Mouse (Mus musculus): ENCODE measurements around the gene Hist2h2aa1. TPM values are rescaled to one million over a fixed set of nuclear protein-coding genes. Genes with fewer than 3 reads are reported as not detected.
"Not testable (repeated sequence)": the region's sequence is repeated elsewhere in the genome, so short reads cannot be mapped to it uniquely, and the experiment has no call there.

Hist2h2aa1 gene
- polyA plus RNA-seq, 1 experiment from 2014 or later: 21.5 TPM

DNA sequence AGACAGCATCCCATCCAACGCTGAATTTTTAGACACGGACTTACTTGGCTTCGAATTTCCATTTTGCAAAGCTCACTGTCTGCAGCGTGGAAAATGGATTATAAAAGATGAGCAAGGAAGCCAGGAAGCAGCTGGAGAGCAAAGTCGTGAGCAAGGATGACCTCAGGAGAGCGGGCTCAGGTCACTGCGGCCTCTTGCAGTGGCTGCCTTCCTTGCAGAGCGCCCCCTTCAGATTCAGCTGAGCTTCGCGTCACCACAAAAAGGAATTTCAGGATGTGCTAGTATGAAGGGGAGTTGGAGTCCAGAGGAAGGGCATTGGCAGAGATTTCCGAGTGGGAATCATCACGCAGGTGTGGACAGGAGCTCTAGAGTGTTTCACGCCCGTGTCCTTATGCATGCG is 36.1 kb upstream of the Hist2h2aa1 start:
- no peak overlapping the region for H3K9ac ChIP-seq (ENCODE audit: low read length)
- no peaks in the 10 kb centered on the region for H3K27me3 ChIP-seq (ENCODE audit: control insufficient read depth, insufficient read depth, low read depth, low read length)
- no peak for ATAC-seq (ENCODE audit: low read depth)
- no peaks in the 10 kb centered on the region for H3K4me1 ChIP-seq (replicated peaks; ENCODE audit: control insufficient read depth, insufficient read depth, low read length)
- H3K27ac ChIP-seq (ENCODE audit: low read length): no peak overlapping the region
- no peaks in the 10 kb centered on the region for H3K9me3 ChIP-seq (ENCODE audit: control insufficient read depth, low read length)
- no peak overlapping the region for H3K4me2 ChIP-seq (ENCODE audit: low read depth, low read length)
- no peaks in the 10 kb centered on the region for H3K36me3 ChIP-seq (ENCODE audit: control insufficient read depth, insufficient read depth, low read length)
- WGBS: 20% methylated on average over 15 of the region's 15 CpGs
- no peak overlapping the region for H3K4me3 ChIP-seq (ENCODE audit: low read length)

DNA sequence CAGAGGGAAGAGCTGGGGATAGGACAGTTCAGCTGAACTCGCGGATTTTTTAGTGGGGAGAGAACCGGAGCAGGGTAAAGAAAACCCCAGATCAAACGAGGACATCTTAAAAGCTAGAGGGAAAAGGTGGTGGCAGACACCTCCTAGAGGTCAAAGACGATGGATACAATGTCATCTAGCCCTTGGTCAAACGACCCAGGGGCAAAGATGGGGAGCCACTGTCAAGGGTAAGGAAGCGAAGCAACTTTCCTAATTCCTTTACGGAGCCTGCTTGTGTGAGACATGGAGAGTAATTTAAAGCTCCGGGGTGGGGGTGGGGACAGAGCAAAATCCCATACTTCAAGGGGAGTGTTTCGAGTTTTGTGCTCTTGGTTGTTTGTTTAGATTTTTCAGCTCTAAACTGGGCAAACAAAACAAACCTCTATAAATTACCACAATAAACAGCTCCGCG is 26.1 kb upstream of the Hist2h2aa1 start:
- Histone ChIP-seq H3K9ac (ENCODE audit: low read length) (peak overlapping the region; percentile 62), H3K27ac (ENCODE audit: low read length) (peak overlapping the region; percentile 99), H3K4me2 (ENCODE audit: low read depth, low read length) (peak overlapping the region; percentile 78), H3K36me3 (ENCODE audit: control insufficient read depth, insufficient read depth, low read length) (no peaks in the 10 kb centered on the region), H3K4me1 (replicated peaks; ENCODE audit: control insufficient read depth, insufficient read depth, low read length) (peaks cover 20% of the 10 kb centered on the region), H3K27me3 (ENCODE audit: control insufficient read depth, insufficient read depth, low read depth, low read length) (no peaks in the 10 kb centered on the region), H3K9me3 (ENCODE audit: control insufficient read depth, low read length) (no peaks in the 10 kb centered on the region), H3K4me3 (ENCODE audit: low read length) (peak overlapping the region; percentile 74)
- WGBS: 0% methylated on average over 12 of the region's 12 CpGs
- ATAC-seq (ENCODE audit: low read depth): peak; percentile 21; the same call in 1 of the 2 replicates

DNA sequence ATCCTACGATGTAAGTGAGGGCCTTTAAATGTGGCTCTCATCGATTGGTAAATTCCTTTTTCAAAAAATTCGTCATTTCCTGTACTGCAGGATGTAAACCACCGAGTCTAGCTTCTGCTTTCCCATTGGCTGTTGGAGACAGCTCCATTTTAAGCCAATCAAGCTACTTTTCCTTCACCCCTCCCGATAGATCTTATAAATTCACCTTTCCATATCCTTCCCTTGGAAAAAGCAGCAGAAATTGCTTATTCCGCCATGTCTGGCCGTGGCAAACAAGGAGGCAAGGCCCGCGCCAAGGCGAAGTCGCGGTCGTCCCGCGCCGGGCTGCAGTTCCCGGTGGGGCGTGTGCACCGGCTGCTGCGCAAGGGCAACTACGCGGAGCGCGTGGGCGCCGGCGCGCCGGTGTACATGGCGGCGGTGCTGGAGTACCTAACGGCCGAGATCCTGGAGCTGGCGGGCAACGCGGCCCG is 25.6 kb upstream of the Hist2h2aa1 start, which contains the start of the genes Bola1 and Hist2h2ab:
TSS of gene Bola1 (minus strand) at position 49 of the 470 bp plus-strand sequence.
TSS of gene Hist2h2ab (plus strand) at position 205 of the 470 bp plus-strand sequence.
- ATAC-seq (ENCODE audit: low read depth): peak; percentile 82
- Histone ChIP-seq H3K9me3 (ENCODE audit: control insufficient read depth, low read length) (no peaks in the 10 kb centered on the region), H3K36me3 (ENCODE audit: control insufficient read depth, insufficient read depth, low read length) (no peaks in the 10 kb centered on the region), H3K4me2 (ENCODE audit: low read depth, low read length) (peak within 1 kb of the TSS; percentile 78), H3K4me1 (replicated peaks; ENCODE audit: control insufficient read depth, insufficient read depth, low read length) (peaks cover 20% of the 10 kb centered on the region), H3K27ac (ENCODE audit: low read length) (peak within 1 kb of the TSS; percentile 99), H3K9ac (ENCODE audit: low read length) (peak within 1 kb of the TSS; percentile 87), H3K27me3 (ENCODE audit: control insufficient read depth, insufficient read depth, low read depth, low read length) (no peaks in the 10 kb centered on the region), H3K4me3 (ENCODE audit: low read length) (peak within 1 kb of the TSS; percentile 74)
- WGBS: under 1% methylated on average over 37 of the region's 37 CpGs

GRCm38 (mm10) chr3:96220131-96220764 is 25.0 kb upstream of the Hist2h2aa1 start:
- H3K9me3 ChIP-seq (ENCODE audit: control insufficient read depth, low read length); H3K36me3 ChIP-seq (ENCODE audit: control insufficient read depth, insufficient read depth, low read length); H3K27me3 ChIP-seq (ENCODE audit: control insufficient read depth, insufficient read depth, low read depth, low read length): not testable (repeated sequence)
- Histone ChIP-seq H3K4me1 (replicated peaks; ENCODE audit: control insufficient read depth, insufficient read depth, low read length) (peaks cover 20% of the 10 kb centered on the region), H3K9ac (ENCODE audit: low read length) (peak overlapping the region; percentile 87), H3K27ac (ENCODE audit: low read length) (peak overlapping the region; percentile 99), H3K4me2 (ENCODE audit: low read depth, low read length) (peak overlapping the region; percentile 78), H3K4me3 (ENCODE audit: low read length) (peak overlapping the region; percentile 74)
- ATAC-seq (ENCODE audit: low read depth): peak; percentile 7
- 0% methylated on average over 26 of the region's 47 CpGs for WGBS

DNA sequence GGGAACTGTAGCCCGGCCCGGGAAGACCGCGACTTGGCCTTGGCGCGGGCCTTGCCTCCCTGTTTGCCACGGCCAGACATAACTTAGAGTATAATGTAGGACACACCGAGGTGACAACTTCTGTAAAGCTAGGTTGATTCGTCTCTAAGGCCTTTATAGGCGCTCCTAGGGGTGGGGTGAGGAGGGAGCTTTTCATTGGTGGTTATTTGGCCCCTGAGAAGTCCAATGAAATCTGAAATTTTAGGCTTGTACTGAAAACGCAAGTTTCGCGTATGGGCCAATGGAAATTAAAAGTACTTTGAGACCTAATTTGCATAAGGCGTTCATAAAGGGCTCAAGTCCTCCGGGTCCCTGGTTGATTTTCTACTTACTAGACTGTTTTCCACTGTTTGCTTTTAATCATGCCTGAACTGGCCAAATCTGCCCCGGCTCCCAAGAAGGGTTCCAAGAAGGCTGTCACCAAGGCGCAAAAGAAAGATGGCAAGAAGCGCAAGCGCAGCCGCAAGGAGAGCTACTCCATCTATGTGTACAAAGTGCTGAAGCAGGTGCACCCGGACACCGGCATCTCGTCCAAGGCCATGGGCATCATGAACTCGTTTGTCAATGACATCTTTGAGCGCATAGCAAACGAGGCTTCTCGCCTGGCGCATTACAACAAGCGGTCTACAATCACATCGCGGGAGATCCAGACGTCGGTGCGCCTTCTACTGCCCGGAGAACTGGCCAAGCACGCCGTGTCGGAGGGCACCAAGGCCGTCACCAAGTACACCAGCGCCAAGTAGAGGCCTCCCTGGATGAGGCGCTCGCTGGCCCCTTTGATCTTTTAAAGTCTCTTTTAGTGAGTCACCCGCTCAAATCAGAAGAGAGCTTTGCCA is 24.3 kb upstream of the Hist2h2aa1 start, which contains the start of the genes Hist2h2ac and Hist2h2be:
TSS of gene Hist2h2ac (minus strand) at position 116 of the 875 bp plus-strand sequence.
TSS of gene Hist2h2be (plus strand) at position 355 of the 875 bp plus-strand sequence.
- ATAC-seq (ENCODE audit: low read depth): peak; percentile 94
- WGBS: under 1% methylated on average over 43 of the region's 43 CpGs
- Histone ChIP-seq H3K27me3 (ENCODE audit: control insufficient read depth, insufficient read depth, low read depth, low read length) (no peaks in the 10 kb centered on the region), H3K27ac (ENCODE audit: low read length) (peak within 1 kb of the TSS; percentile 99), H3K4me3 (ENCODE audit: low read length) (peak within 1 kb of the TSS; percentile 74), H3K9ac (ENCODE audit: low read length) (peak within 1 kb of the TSS; percentile 87), H3K4me2 (ENCODE audit: low read depth, low read length) (peak within 1 kb of the TSS; percentile 78), H3K4me1 (replicated peaks; ENCODE audit: control insufficient read depth, insufficient read depth, low read length) (peaks cover 20% of the 10 kb centered on the region), H3K36me3 (ENCODE audit: control insufficient read depth, insufficient read depth, low read length) (no peaks in the 10 kb centered on the region), H3K9me3 (ENCODE audit: control insufficient read depth, low read length) (no peaks in the 10 kb centered on the region)

GRCm38 (mm10) chr3:96221640-96222038 is 23.7 kb upstream of the Hist2h2aa1 start:
- Histone ChIP-seq H3K4me3 (ENCODE audit: low read length) (peak overlapping the region; percentile 74), H3K36me3 (ENCODE audit: control insufficient read depth, insufficient read depth, low read length) (no peaks in the 10 kb centered on the region), H3K4me1 (replicated peaks; ENCODE audit: control insufficient read depth, insufficient read depth, low read length) (peaks cover 20% of the 10 kb centered on the region), H3K27me3 (ENCODE audit: control insufficient read depth, insufficient read depth, low read depth, low read length) (no peaks in the 10 kb centered on the region), H3K27ac (ENCODE audit: low read length) (peak overlapping the region; percentile 99), H3K4me2 (ENCODE audit: low read depth, low read length) (peak overlapping the region; percentile 78), H3K9me3 (ENCODE audit: control insufficient read depth, low read length) (no peaks in the 10 kb centered on the region), H3K9ac (ENCODE audit: low read length) (peak overlapping the region; percentile 87)
- ATAC-seq (ENCODE audit: low read depth): no peak
- WGBS: 20% methylated on average over 9 of the region's 9 CpGs

GRCm38 (mm10) chr3:96222774-96223173 is 22.5 kb upstream of the Hist2h2aa1 start:
- no peak overlapping the region for H3K27ac ChIP-seq (ENCODE audit: low read length)
- H3K9ac ChIP-seq (ENCODE audit: low read length): no peak overlapping the region
- peaks cover 22% of the 10 kb centered on the region for H3K4me1 ChIP-seq (replicated peaks; ENCODE audit: control insufficient read depth, insufficient read depth, low read length)

DNA sequence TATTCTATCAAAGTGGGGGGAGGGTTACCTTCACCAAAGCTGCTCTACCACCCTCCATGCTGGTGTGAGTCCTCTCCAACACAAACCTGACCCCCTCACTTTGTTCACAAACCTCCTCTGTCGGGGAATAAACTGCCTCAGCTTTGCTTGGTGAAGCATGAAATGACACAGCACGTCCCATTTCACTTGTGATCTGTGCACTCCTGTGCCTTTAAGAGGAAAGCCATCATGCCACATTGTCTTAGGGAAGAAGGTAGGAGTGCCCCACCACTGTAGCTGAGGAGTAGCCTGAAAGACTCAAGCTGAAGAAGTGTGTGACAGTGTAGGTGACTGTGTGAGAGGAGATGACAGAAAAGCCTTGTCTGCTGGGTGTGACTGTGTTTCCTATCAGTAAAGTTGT is 19.9 kb upstream of the Hist2h2aa1 start:
- Histone ChIP-seq H3K4me2 (ENCODE audit: low read depth, low read length) (no peak overlapping the region), H3K9me3 (ENCODE audit: control insufficient read depth, low read length) (no peaks in the 10 kb centered on the region), H3K36me3 (ENCODE audit: control insufficient read depth, insufficient read depth, low read length) (no peaks in the 10 kb centered on the region), H3K4me3 (ENCODE audit: low read length) (no peak overlapping the region), H3K4me1 (replicated peaks; ENCODE audit: control insufficient read depth, insufficient read depth, low read length) (peaks cover 15% of the 10 kb centered on the region), H3K27me3 (ENCODE audit: control insufficient read depth, insufficient read depth, low read depth, low read length) (no peaks in the 10 kb centered on the region), H3K27ac (ENCODE audit: low read length) (no peak overlapping the region), H3K9ac (ENCODE audit: low read length) (no peak overlapping the region)
- WGBS: 51% methylated on average over 2 of the region's 2 CpGs
- ATAC-seq (ENCODE audit: low read depth): no peak

More at GRCm38 (mm10) chr3:96222774-96223173, 22.5 kb upstream of the Hist2h2aa1 start:
- no peak for ATAC-seq (ENCODE audit: low read depth)
- Histone ChIP-seq H3K4me3 (ENCODE audit: low read length) (no peak overlapping the region), H3K9me3 (ENCODE audit: control insufficient read depth, low read length) (no peaks in the 10 kb centered on the region), H3K27me3 (ENCODE audit: control insufficient read depth, insufficient read depth, low read depth, low read length) (no peaks in the 10 kb centered on the region), H3K36me3 (ENCODE audit: control insufficient read depth, insufficient read depth, low read length) (no peaks in the 10 kb centered on the region), H3K4me2 (ENCODE audit: low read depth, low read length) (peak overlapping the region; percentile 78)
- 88% methylated on average over 4 of the region's 4 CpGs for WGBS
